ENCODE assay signal across 23 mouse cellular contexts in the genomic region with DNA sequence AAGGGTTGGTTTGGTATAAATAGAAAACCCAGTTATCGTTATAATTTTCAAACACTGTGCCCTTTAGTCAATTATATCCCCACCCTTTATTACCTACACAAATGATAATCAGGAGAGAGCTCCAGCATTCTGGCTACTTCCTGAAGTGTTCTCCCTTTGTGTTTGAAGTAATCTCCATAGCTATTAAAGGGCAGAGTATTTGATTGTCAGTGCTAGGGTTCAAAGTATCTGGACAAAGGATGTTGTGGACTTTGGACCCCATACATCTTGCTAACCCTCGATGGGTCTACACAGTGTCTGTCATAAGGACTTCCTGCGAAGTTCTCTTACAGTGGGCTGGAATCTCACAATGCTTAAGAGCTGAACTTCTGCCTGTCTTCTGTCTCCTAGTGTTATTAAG.
A peak's percentile ranks its signal among the peaks of the same experiment; 100 is the strongest.
DNase-seq lines count a peak whose midpoint lies in the region; ATAC-seq and TF ChIP-seq lines count a peak whose summit lies in the region.
"Had no signal": no experiment of that assay in that cellular context is flagged by ENCODE, and none has a peak within 500 bp of the region (broad histone marks: within the 10 kb centered on the region; RNA-seq: fewer than 3 reads in every experiment).

No protein-coding gene starts in this region.

- peak; percentile 42; the same call in 1 of the 2 replicates for ATAC-seq in forebrain, embryonic 11.5 days (replicated peaks; ENCODE audit: low FRiP score)
- no peak for ATAC-seq in forebrain, embryonic 14.5 days
- peak; percentile 34 for ATAC-seq in midbrain, embryonic 13.5 days
- ATAC-seq in midbrain, postnatal 0 days (ENCODE audit: low FRiP score) = no peak
- no peak for ATAC-seq in forebrain, embryonic 15.5 days (replicated peaks)
- ATAC-seq in intestine, postnatal 0 days = peak; percentile 89
- ATAC-seq in stomach, postnatal 0 days (ENCODE audit: low FRiP score, low TSS enrichment) = no peak

- WGBS in forebrain, embryonic 11.5 days = 82% methylated on average over 3 of the region's 3 CpGs
- WGBS in forebrain, embryonic 14.5 days = 67% methylated on average over 3 of the region's 3 CpGs
- WGBS in midbrain, embryonic 13.5 days = 73% methylated on average over 3 of the region's 3 CpGs
- 73% methylated on average over 3 of the region's 3 CpGs for WGBS in midbrain, postnatal 0 days
- 68% methylated on average over 3 of the region's 3 CpGs for WGBS in forebrain, embryonic 15.5 days
- WGBS in intestine, postnatal 0 days = 47% methylated on average over 3 of the region's 3 CpGs
- 62% methylated on average over 3 of the region's 3 CpGs for WGBS in stomach, postnatal 0 days

- no peak overlapping the region for H3K4me2 ChIP-seq in forebrain, embryonic 11.5 days (ENCODE audit: low read depth, low read length, severe bottlenecking)
- H3K4me2 ChIP-seq in forebrain, embryonic 14.5 days (ENCODE audit: low read length) = no peak overlapping the region
- H3K4me2 ChIP-seq in midbrain, embryonic 13.5 days (replicated peaks) = no peak overlapping the region
- no peak overlapping the region for H3K4me2 ChIP-seq in midbrain, postnatal 0 days (ENCODE audit: low read depth, low read length, poor library complexity, severe bottlenecking)
- no peak overlapping the region for H3K4me2 ChIP-seq in forebrain, embryonic 15.5 days (replicated peaks)
- H3K4me2 ChIP-seq in intestine, postnatal 0 days (replicated peaks; ENCODE audit: low read depth) = no peak overlapping the region
- H3K4me2 ChIP-seq in stomach, postnatal 0 days (replicated peaks; ENCODE audit: low read depth) = no peak overlapping the region
- H3K4me2 ChIP-seq: embryonic facial prominence, embryonic 15.5 days; heart, embryonic 13.5 days; liver, embryonic 13.5 days; midbrain, embryonic 12.5 days had no signal

- no peak overlapping the region for H3K4me3 ChIP-seq in forebrain, embryonic 11.5 days (ENCODE audit: low read depth, low read length)
- H3K4me3 ChIP-seq in forebrain, embryonic 14.5 days (ENCODE audit: low read depth, low read length) = no peak overlapping the region
- no peak overlapping the region for H3K4me3 ChIP-seq in midbrain, embryonic 13.5 days (replicated peaks)
- H3K4me3 ChIP-seq in midbrain, postnatal 0 days (ENCODE audit: low read depth, low read length) = no peak overlapping the region
- H3K4me3 ChIP-seq in forebrain, embryonic 15.5 days = no peak overlapping the region
- no peak overlapping the region for H3K4me3 ChIP-seq in intestine, postnatal 0 days (ENCODE audit: low read depth, low read length)
- no peak overlapping the region for H3K4me3 ChIP-seq in stomach, postnatal 0 days (ENCODE audit: low read depth, low read length)
- H3K4me3 ChIP-seq: embryonic facial prominence, embryonic 15.5 days; heart, embryonic 13.5 days; liver, embryonic 13.5 days; midbrain, embryonic 12.5 days had no signal

- no peaks in the 10 kb centered on the region for H3K36me3 ChIP-seq in forebrain, embryonic 11.5 days (ENCODE audit: control insufficient read depth, insufficient read depth, low read length)
- H3K36me3 ChIP-seq in forebrain, embryonic 14.5 days (ENCODE audit: control insufficient read depth, insufficient read depth, low read length) = no peaks in the 10 kb centered on the region
- H3K36me3 ChIP-seq in midbrain, embryonic 13.5 days = no peaks in the 10 kb centered on the region
- no peaks in the 10 kb centered on the region for H3K36me3 ChIP-seq in midbrain, postnatal 0 days (ENCODE audit: insufficient read depth, low read length)
- no peaks in the 10 kb centered on the region for H3K36me3 ChIP-seq in forebrain, embryonic 15.5 days
- no peaks in the 10 kb centered on the region for H3K36me3 ChIP-seq in intestine, postnatal 0 days (ENCODE audit: control insufficient read depth, insufficient read depth)
- H3K36me3 ChIP-seq in stomach, postnatal 0 days (ENCODE audit: control insufficient read depth, insufficient read depth, low read length) = no peaks in the 10 kb centered on the region
- H3K36me3 ChIP-seq: embryonic facial prominence, embryonic 15.5 days; heart, embryonic 13.5 days; liver, embryonic 13.5 days; midbrain, embryonic 12.5 days had no signal

- no peak for DNase-seq in forebrain, embryonic 11.5 days (ENCODE audit: low spot score)
- no peak for DNase-seq in forebrain, embryonic 14.5 days (ENCODE audit: low spot score)
- DNase-seq in midbrain, postnatal 0 days (ENCODE audit: low spot score) = no peak
- DNase-seq in heart, adult 8-10 months (ENCODE audit: low spot score) = no peak
- no peak for DNase-seq in stomach, postnatal 0 days (ENCODE audit: low spot score)
- DNase-seq: adrenal gland, postnatal 25 days; cerebellum, adult 9-10 months; gastrocnemius, postnatal 25 days; heart, adult 18-20 months; heart, postnatal 14 days; kidney, adult 9 months; kidney, postnatal 14 days; liver, embryonic 13.5 days; lung, adult 2 months; lung, postnatal 14 days; right cerebral cortex, postnatal 25 days; thymus, postnatal 25 days had no signal

- TF ChIP-seq CTCF in midbrain, postnatal 0 days (IDR thresholded peaks at IDR 0.05) = no peak
- no peak for TF ChIP-seq CTCF in intestine, postnatal 0 days (IDR thresholded peaks at IDR 0.05; ENCODE audit: low read depth)
- TF ChIP-seq CTCF in stomach, postnatal 0 days (IDR thresholded peaks at IDR 0.05; ENCODE audit: low read depth) = no peak

- H3K4me1 ChIP-seq in forebrain, embryonic 11.5 days (replicated peaks; ENCODE audit: control insufficient read depth, insufficient read depth, low read length) = no peaks in the 10 kb centered on the region
- H3K4me1 ChIP-seq in forebrain, embryonic 14.5 days (ENCODE audit: control insufficient read depth, insufficient read depth, low read length) = peaks cover 16% of the 10 kb centered on the region
- H3K4me1 ChIP-seq in midbrain, embryonic 13.5 days (replicated peaks) = peaks cover 12% of the 10 kb centered on the region
- peaks cover 3% of the 10 kb centered on the region; the same call in 1 of the 2 replicates for H3K4me1 ChIP-seq in midbrain, postnatal 0 days (ENCODE audit: insufficient read depth, low read length)
- H3K4me1 ChIP-seq in forebrain, embryonic 15.5 days = peaks cover 27% of the 10 kb centered on the region
- H3K4me1 ChIP-seq in intestine, postnatal 0 days (replicated peaks; ENCODE audit: control insufficient read depth, insufficient read depth, low read length) = 0 out of 2 replicates have a peak, but pooled peaks cover 3% of the 10 kb centered on the region
- H3K4me1 ChIP-seq in stomach, postnatal 0 days (replicated peaks; ENCODE audit: control insufficient read depth, insufficient read depth) = no peaks in the 10 kb centered on the region
- H3K4me1 ChIP-seq: embryonic facial prominence, embryonic 15.5 days; liver, embryonic 13.5 days had no signal

- no peaks in the 10 kb centered on the region for H3K27me3 ChIP-seq in forebrain, embryonic 11.5 days (ENCODE audit: control insufficient read depth, insufficient read depth, low read length)
- H3K27me3 ChIP-seq in forebrain, embryonic 14.5 days (replicated peaks; ENCODE audit: control insufficient read depth, insufficient read depth, low read length) = no peaks in the 10 kb centered on the region
- H3K27me3 ChIP-seq in midbrain, embryonic 13.5 days = no peaks in the 10 kb centered on the region
- no peaks in the 10 kb centered on the region for H3K27me3 ChIP-seq in midbrain, postnatal 0 days (ENCODE audit: insufficient read depth, low read length)
- H3K27me3 ChIP-seq in forebrain, embryonic 15.5 days = no peaks in the 10 kb centered on the region
- no peaks in the 10 kb centered on the region for H3K27me3 ChIP-seq in intestine, postnatal 0 days (replicated peaks; ENCODE audit: control insufficient read depth, insufficient read depth, low read length)
- no peaks in the 10 kb centered on the region for H3K27me3 ChIP-seq in stomach, postnatal 0 days (ENCODE audit: control insufficient read depth, insufficient read depth, low read length)
- H3K27me3 ChIP-seq: embryonic facial prominence, embryonic 15.5 days; heart, embryonic 13.5 days; liver, embryonic 13.5 days; midbrain, embryonic 12.5 days had no signal

- H3K9me3 ChIP-seq in forebrain, embryonic 11.5 days (ENCODE audit: control insufficient read depth, low read length) = no peaks in the 10 kb centered on the region
- no peaks in the 10 kb centered on the region for H3K9me3 ChIP-seq in forebrain, embryonic 14.5 days (replicated peaks; ENCODE audit: control insufficient read depth, low read length)
- no peaks in the 10 kb centered on the region for H3K9me3 ChIP-seq in midbrain, embryonic 13.5 days
- no peaks in the 10 kb centered on the region for H3K9me3 ChIP-seq in midbrain, postnatal 0 days (ENCODE audit: low read length)
- no peaks in the 10 kb centered on the region for H3K9me3 ChIP-seq in forebrain, embryonic 15.5 days
- no peaks in the 10 kb centered on the region for H3K9me3 ChIP-seq in intestine, postnatal 0 days (ENCODE audit: control insufficient read depth)
- no peaks in the 10 kb centered on the region for H3K9me3 ChIP-seq in stomach, postnatal 0 days (ENCODE audit: control insufficient read depth, low read length)
- H3K9me3 ChIP-seq: embryonic facial prominence, embryonic 15.5 days; heart, embryonic 13.5 days; liver, embryonic 13.5 days; midbrain, embryonic 12.5 days had no signal

- TF ChIP-seq EP300 in stomach, postnatal 0 days (optimal IDR thresholded peaks at IDR 0.05) = no peak

- no peak overlapping the region for H3K27ac ChIP-seq in forebrain, embryonic 11.5 days (ENCODE audit: low read depth, low read length)
- no peak overlapping the region for H3K27ac ChIP-seq in forebrain, embryonic 14.5 days (ENCODE audit: low read depth, low read length)
- peak overlapping the region; percentile 39; the same call in 1 of the 2 replicates for H3K27ac ChIP-seq in midbrain, embryonic 13.5 days
- H3K27ac ChIP-seq in midbrain, postnatal 0 days (ENCODE audit: low read depth, low read length) = no peak overlapping the region
- H3K27ac ChIP-seq in forebrain, embryonic 15.5 days (replicated peaks) = peak overlapping the region; percentile 80
- no peak overlapping the region for H3K27ac ChIP-seq in intestine, postnatal 0 days (ENCODE audit: low read depth, low read length)
- no peak overlapping the region for H3K27ac ChIP-seq in stomach, postnatal 0 days (replicated peaks)
- H3K27ac ChIP-seq: embryonic facial prominence, embryonic 15.5 days; heart, embryonic 13.5 days; liver, embryonic 13.5 days; midbrain, embryonic 12.5 days had no signal

- H3K9ac ChIP-seq in forebrain, embryonic 11.5 days (ENCODE audit: low read length) = no peak overlapping the region
- H3K9ac ChIP-seq in forebrain, embryonic 14.5 days (ENCODE audit: low read length) = no peak overlapping the region
- H3K9ac ChIP-seq in midbrain, embryonic 13.5 days (replicated peaks) = no peak overlapping the region
- no peak overlapping the region for H3K9ac ChIP-seq in midbrain, postnatal 0 days (replicated peaks; ENCODE audit: low read length, poor library complexity, severe bottlenecking)
- no peak overlapping the region for H3K9ac ChIP-seq in forebrain, embryonic 15.5 days (replicated peaks)
- no peak overlapping the region for H3K9ac ChIP-seq in intestine, postnatal 0 days (ENCODE audit: low read depth, low read length)
- H3K9ac ChIP-seq in stomach, postnatal 0 days (ENCODE audit: low read length) = no peak overlapping the region
- H3K9ac ChIP-seq: embryonic facial prominence, embryonic 15.5 days; heart, embryonic 13.5 days; liver, embryonic 13.5 days; midbrain, embryonic 12.5 days had no signal

Comparison
In these comparisons a context has a peak if more than half of its experiments do, and no peak if none do; other contexts are left out.
1. ATAC-seq: peak in forebrain, embryonic 11.5 days (single experiment), midbrain, embryonic 13.5 days (single experiment) and intestine, postnatal 0 days (single experiment); none in forebrain, embryonic 14.5 days (single experiment), midbrain, postnatal 0 days (single experiment), forebrain, embryonic 15.5 days (single experiment) and stomach, postnatal 0 days (single experiment).
2. H3K27ac ChIP-seq: peak in midbrain, embryonic 13.5 days (single experiment) and forebrain, embryonic 15.5 days (single experiment); none in forebrain, embryonic 11.5 days (single experiment), forebrain, embryonic 14.5 days (single experiment), midbrain, postnatal 0 days (single experiment), intestine, postnatal 0 days (single experiment) and stomach, postnatal 0 days (single experiment).